Mouse (Mus musculus) hindbrain, embryonic 11.5 days (tissue): Measurements from ENCODE around the gene Fgfr2. TPM values are rescaled to one million over a fixed set of nuclear protein-coding genes. Genes with fewer than 3 reads are reported as not detected.

ENCODE experiments used
- ATAC-seq: fragments of 200-750 bp; cut with Nextera tagmentation; 2 replicates; pipeline ENCODE4 v1.8.0; 2017; ENCODE audit warnings: mild to moderate bottlenecking, moderate TSS enrichment, moderate library complexity; ENCODE audit not compliant: low FRiP score
- DNase-seq: peaks from one replicate; pipeline ENCODE4 v3.0.0-alpha.2; 2015; ENCODE audit warnings: low spot score
- H3K27ac ChIP-seq: fragments of 300-500 bp; sonication (generic); 2 replicates; pipeline ENCODE4 v1.5.1; 2014; ENCODE audit warnings: mild to moderate bottlenecking, low read depth, low read length
- H3K27me3 ChIP-seq: fragments of 300-500 bp; sonication (generic); 2 replicates; pipeline ENCODE4 v1.6.1; 2014; ENCODE audit warnings: mild to moderate bottlenecking, low read length, moderate library complexity, mixed read lengths; ENCODE audit not compliant: control insufficient read depth, insufficient read depth
- H3K36me3 ChIP-seq: fragments of 300-500 bp; sonication (generic); 2 replicates; pipeline ENCODE4 v1.6.1; 2014; ENCODE audit warnings: mild to moderate bottlenecking, low read length, moderate library complexity, mixed read lengths; ENCODE audit not compliant: control insufficient read depth, insufficient read depth
- H3K4me1 ChIP-seq: fragments of 300-500 bp; sonication (generic); replicated peaks from 2 replicates; pipeline ENCODE4 v1.6.1; 2014; ENCODE audit warnings: low read length, mixed read lengths; ENCODE audit not compliant: control insufficient read depth, insufficient read depth
- H3K4me2 ChIP-seq: fragments of 300-500 bp; sonication (generic); replicated peaks from 2 replicates; pipeline ENCODE4 v1.6.1; 2014; ENCODE audit warnings: mild to moderate bottlenecking, low read depth, low read length
- H3K4me3 ChIP-seq: fragments of 300-500 bp; sonication (generic); 2 replicates; pipeline ENCODE4 v1.5.1; 2014; ENCODE audit warnings: low read depth, low read length
- H3K9ac ChIP-seq: fragments of 300-500 bp; sonication (generic); 2 replicates; pipeline ENCODE4 v1.6.1; 2014; ENCODE audit warnings: low read depth, low read length
- H3K9me3 ChIP-seq: fragments of 300-500 bp; sonication (generic); 2 replicates; pipeline ENCODE4 v1.6.1; 2016; ENCODE audit warnings: low read length; ENCODE audit not compliant: control insufficient read depth
- WGBS: fragments of 180-500 bp; shearing (Covaris S2); extraction: QIAGEN DNeasy Blood & Tissue Kit; methylation state at CpG from one replicate; pipeline ENCODE4 v1.1.7; 2014; 5-methylcytosine and 5-hydroxymethylcytosine counted together
- polyA plus RNA-seq: library from polyadenylated mRNA; unstranded; fragments of >200 nt; fragmentation: Nextera tagmentation; extraction: Ambion mirVana; gene quantifications from 2 replicates; pipeline ENCODE4 v1.2.1, GENCODE M21; 2014

The Fgfr2 gene
- polyA plus RNA-seq, 1 experiment from 2014 or later: 71.3 TPM

DNA sequence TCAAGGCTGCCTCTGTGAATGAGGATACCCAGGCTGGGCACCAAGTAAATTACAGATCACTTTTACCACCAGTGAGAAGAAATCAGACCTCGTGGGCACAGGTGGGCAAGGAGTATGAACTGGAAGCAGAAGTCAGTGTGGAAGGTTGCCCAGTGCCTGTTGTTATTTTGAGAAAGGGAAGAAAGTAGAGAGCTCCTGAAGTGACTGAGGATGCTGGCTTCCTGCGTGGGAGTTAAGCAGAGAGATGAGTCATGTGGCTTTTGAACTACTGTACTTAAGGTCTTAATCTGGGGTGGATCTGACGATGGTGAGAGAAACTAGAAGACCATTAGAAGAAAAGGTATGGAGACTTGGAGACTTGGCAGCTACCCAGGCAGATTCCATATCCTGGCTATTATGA lies 2236.9 kb downstream of the Fgfr2 start:
- WGBS: 96% methylated on average over 3 of the region's 3 CpGs
- no peaks in the 10 kb centered on the region for H3K4me1 ChIP-seq
- ATAC-seq (no peak), DNase-seq (no peak)
- H3K36me3 ChIP-seq: no peaks in the 10 kb centered on the region
- H3K4me2 ChIP-seq: no peak overlapping the region
- H3K9ac ChIP-seq: no peak overlapping the region
- no peak overlapping the region for H3K27ac ChIP-seq
- H3K27me3 ChIP-seq: no peaks in the 10 kb centered on the region
- H3K9me3 ChIP-seq: no peaks in the 10 kb centered on the region
- no peak overlapping the region for H3K4me3 ChIP-seq

DNA sequence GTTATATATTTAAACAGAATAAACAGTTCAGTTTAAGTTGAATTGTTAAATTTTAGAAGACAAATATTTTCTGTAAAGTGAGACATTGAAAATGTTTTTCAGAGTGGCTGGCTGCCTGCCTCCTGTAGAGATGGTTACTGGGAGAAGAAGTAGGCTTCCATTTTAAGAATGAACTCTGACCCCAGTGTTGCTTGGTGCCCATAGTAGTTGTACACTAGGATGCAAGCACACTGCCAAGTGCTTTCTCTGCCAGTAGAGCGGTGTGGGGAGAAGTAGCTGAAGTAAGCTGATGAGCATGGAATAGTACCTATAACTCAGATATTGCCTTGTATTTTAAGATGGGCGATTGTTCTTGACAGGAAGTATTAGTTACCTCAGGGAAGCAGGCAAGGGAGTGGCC lies 2239.0 kb downstream of the Fgfr2 start:
- no peaks in the 10 kb centered on the region for H3K9me3 ChIP-seq
- no peak overlapping the region for H3K4me3 ChIP-seq
- ATAC-seq (no peak), DNase-seq (no peak)
- H3K36me3 ChIP-seq: no peaks in the 10 kb centered on the region
- H3K27ac ChIP-seq: no peak overlapping the region
- no peaks in the 10 kb centered on the region for H3K27me3 ChIP-seq
- H3K4me2 ChIP-seq: no peak overlapping the region
- H3K9ac ChIP-seq: no peak overlapping the region
- 96% methylated on average over 2 of the region's 2 CpGs for WGBS
- no peaks in the 10 kb centered on the region for H3K4me1 ChIP-seq

DNA sequence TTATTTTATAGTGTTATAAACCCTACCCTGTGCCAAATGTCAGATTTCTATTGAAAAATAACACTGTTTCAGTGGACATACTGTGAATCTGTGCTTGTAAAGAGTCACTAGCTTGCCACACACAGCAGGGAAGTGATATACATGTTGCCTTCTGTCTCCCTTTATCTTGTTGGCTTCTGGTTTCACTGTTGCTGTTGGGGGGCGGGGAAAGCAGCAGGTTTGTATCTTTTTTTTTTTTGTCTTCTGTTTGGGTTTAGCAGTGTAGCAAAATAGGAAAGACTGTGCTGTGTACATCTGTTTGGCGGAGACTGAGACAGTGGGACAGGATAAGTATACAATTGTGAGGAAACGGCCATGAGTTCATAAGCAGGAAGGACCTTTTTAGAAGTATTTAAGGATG lies 2255.9 kb downstream of the Fgfr2 start:
- Histone ChIP-seq H3K4me2 (no peak overlapping the region; the same call in 1 of the 2 replicates), H3K4me1 (0 out of 2 replicates have a peak, but pooled peaks cover 2% of the 10 kb centered on the region), H3K9me3 (no peaks in the 10 kb centered on the region), H3K27me3 (no peaks in the 10 kb centered on the region), H3K4me3 (no peak overlapping the region), H3K36me3 (no peaks in the 10 kb centered on the region), H3K27ac (no peak overlapping the region), H3K9ac (no peak overlapping the region)
- DNase-seq (no peak), ATAC-seq (no peak)
- WGBS: 58% methylated on average over 3 of the region's 3 CpGs

DNA sequence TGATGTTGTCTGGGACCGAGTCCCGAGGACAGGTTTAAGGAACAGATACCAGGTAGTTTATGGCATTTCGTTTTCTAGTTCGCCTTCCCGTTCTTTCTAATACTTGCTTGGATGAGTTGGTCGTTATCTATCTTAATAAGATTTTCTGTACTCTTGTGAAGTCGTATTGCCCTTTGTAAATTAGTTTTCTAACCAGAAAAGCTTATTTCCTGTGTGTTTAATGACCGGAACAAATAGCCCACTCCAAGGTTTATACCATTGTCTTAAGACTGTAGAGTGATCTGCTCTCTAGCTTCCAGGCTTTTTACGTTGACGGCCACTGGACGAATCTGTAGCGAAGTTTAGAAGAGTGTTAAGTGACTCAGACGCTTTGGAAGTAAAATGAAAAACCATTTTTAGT lies 2256.5 kb downstream of the Fgfr2 start:
- peak overlapping the region; percentile 95 for H3K4me3 ChIP-seq
- 2% methylated on average over 13 of the region's 13 CpGs for WGBS
- ATAC-seq: no peak
- H3K27ac ChIP-seq: peak overlapping the region; percentile 75; the same call in 1 of the 2 replicates
- H3K36me3 ChIP-seq: no peaks in the 10 kb centered on the region
- peak overlapping the region; percentile 84 for H3K9ac ChIP-seq
- no peaks in the 10 kb centered on the region for H3K27me3 ChIP-seq
- H3K9me3 ChIP-seq: no peaks in the 10 kb centered on the region
- 0 out of 2 replicates have a peak, but pooled peaks cover 2% of the 10 kb centered on the region for H3K4me1 ChIP-seq
- peak; percentile 28 for DNase-seq
- peak overlapping the region; percentile 72 for H3K4me2 ChIP-seq

DNA sequence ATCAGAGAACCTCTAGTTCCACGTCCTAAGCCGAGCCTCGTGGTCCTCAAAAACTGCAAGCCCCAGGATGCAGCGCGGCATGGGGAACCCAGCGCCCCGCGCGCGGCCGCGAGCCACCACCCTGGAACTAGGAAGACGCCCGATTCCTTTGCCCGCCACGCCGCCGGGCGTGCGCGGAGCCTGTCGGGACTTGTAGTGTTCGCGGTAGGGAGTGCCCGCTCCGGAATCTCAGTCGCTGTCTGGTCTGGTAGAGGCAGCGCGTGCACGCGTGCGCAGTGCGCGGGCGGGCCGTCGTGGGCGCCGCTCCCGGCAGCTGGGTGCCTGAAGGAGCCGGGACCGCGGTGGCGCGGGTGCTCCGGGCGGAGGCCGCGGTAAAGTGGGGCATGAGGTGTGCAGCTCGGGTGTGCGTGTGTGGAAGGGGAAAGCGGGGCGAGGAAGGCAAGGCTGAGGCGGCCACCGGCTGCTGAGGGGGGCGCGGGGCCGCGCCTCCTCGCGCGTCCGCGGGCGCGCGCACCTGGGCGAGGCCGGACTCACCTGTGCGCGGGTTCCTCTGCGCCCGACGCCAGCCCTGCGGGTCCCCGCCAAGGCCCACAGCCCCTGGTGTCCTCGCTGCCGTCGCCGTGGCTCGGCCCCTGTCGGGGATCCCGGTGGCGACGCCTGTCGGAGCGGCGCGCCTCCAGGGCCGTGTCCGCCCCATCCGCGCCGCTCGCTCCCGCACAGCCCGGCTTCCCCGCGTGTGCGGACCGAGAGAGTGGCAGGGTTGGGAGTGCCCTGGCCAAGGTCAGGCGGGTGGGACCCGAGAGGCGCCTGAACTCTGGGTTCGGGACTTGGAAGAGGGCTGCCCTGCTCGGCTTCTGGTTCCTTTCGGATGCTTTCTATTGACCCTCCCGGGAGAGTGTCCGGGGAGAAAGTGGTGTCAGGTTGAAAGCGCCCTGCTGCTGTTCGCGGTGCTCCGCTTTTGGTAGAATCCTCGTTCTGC lies 2257.2 kb downstream of the Fgfr2 start, which contains the start of gene Plekha1:
Gene Plekha1 (plus strand): TSS at position 144 of the 979 bp plus-strand sequence.
- H3K27ac ChIP-seq: peak within 1 kb of the TSS; percentile 75
- peak within 1 kb of the TSS; percentile 84 for H3K9ac ChIP-seq
- H3K36me3 ChIP-seq: no peaks in the 10 kb centered on the region
- peak within 1 kb of the TSS; percentile 95 for H3K4me3 ChIP-seq
- DNase-seq: peak; percentile 97
- WGBS: under 1% methylated on average over 80 of the region's 114 CpGs
- 0 out of 2 replicates have a peak, but pooled peaks cover 6% of the 10 kb centered on the region for H3K4me1 ChIP-seq
- no peaks in the 10 kb centered on the region for H3K27me3 ChIP-seq
- no peaks in the 10 kb centered on the region for H3K9me3 ChIP-seq
- peak within 1 kb of the TSS; percentile 72 for H3K4me2 ChIP-seq
- ATAC-seq: peak; percentile 98

DNA sequence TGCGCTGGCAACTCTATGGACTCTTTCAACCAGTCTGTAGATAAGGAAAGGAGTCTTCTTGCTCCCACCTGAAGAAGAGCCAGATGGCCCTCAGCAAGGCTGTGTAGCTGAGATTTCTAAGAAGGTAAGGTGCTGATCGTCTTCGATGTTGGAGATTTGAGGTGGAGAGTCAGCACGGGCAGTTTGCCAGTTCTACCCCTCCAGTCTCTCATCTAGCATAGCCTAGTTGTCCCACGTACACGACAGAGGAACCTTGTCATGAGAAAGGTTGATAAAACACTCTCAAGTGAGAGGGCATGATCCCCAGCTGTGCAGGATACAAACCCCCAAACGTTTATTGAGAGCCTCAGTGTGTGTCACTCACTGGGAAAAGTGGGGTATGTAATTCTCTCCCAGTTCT lies 2258.4 kb downstream of the Fgfr2 start:
- H3K9ac ChIP-seq: no peak overlapping the region
- no peaks in the 10 kb centered on the region for H3K36me3 ChIP-seq
- peaks cover 10% of the 10 kb centered on the region; the same call in 1 of the 2 replicates for H3K4me1 ChIP-seq
- H3K27ac ChIP-seq: no peak overlapping the region
- ATAC-seq (no peak), DNase-seq (no peak)
- no peaks in the 10 kb centered on the region for H3K9me3 ChIP-seq
- no peak overlapping the region for H3K4me3 ChIP-seq
- WGBS: 75% methylated on average over 7 of the region's 7 CpGs
- no peaks in the 10 kb centered on the region for H3K27me3 ChIP-seq
- H3K4me2 ChIP-seq: no peak overlapping the region

DNA sequence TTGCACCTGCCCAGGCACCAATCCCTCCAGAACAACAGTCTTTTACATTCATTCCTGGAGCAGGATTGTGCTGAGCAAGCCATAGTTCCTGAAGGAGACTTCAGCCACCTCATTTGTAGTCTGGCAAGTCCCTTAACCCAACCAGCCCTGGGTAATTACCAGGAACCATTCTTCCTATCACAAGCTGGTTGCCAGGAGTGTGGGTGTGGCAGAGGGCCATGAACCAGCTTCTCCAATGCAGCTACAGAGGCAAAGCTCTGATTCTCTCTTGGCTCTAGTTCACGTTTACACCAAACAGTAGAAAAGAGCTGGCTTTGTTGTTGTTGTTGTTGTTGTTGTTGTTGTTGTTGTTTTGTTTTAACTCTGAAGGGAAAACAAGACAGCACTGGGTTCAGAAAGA lies 2260.6 kb downstream of the Fgfr2 start:
- no peak for ATAC-seq
- Histone ChIP-seq H3K4me1 (peaks cover 10% of the 10 kb centered on the region; the same call in 1 of the 2 replicates), H3K9me3 (no peaks in the 10 kb centered on the region), H3K27me3 (no peaks in the 10 kb centered on the region), H3K27ac (no peak overlapping the region), H3K4me3 (no peak overlapping the region), H3K36me3 (no peaks in the 10 kb centered on the region), H3K9ac (no peak overlapping the region), H3K4me2 (no peak overlapping the region)
- DNase-seq: no peak
- WGBS: 67% methylated on average over 1 of the region's 1 CpGs

DNA sequence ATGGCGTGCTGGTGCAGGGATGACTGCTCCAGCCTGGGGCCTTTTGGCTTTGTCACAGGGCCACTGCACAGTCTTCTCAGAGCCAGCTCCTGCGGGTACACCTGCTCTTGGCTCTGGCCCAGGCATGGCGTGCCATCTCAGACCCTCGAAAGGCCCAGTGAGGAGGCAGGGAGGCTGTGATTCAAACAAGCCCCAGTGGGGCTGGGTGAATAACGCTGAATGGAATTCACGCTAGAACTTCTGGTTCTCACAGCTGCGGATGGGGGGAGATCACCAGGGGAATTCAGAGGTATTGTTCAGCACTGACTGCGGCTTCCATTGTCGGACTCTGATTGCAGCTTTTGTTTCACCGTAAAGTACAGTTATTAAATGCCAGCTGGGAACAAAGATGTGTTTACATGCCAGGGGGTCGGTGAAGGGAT lies 2262.4 kb downstream of the Fgfr2 start:
- H3K4me2 ChIP-seq: no peak overlapping the region
- DNase-seq (peak; percentile 40), ATAC-seq (peak; percentile 10; the same call in 1 of the 2 replicates)
- 0 out of 2 replicates have a peak overlapping the region, but pooled peaks have one; percentile 13 for H3K27ac ChIP-seq
- H3K4me1 ChIP-seq: peaks cover 8% of the 10 kb centered on the region; the same call in 1 of the 2 replicates
- 22% methylated on average over 11 of the region's 11 CpGs for WGBS
- H3K36me3 ChIP-seq: no peaks in the 10 kb centered on the region
- no peaks in the 10 kb centered on the region for H3K9me3 ChIP-seq
- no peak overlapping the region for H3K4me3 ChIP-seq
- H3K9ac ChIP-seq: no peak overlapping the region
- no peaks in the 10 kb centered on the region for H3K27me3 ChIP-seq
